Mouse (Mus musculus) small intestine, adult 2 months (tissue): ENCODE results near the gene Pla2g16. TPM values are rescaled to one million over a fixed set of nuclear protein-coding genes. Genes with fewer than 3 reads are reported as not detected.

Experiments
- H3K27ac ChIP-seq: fragments of 200-500 bp; 2 replicates; pipeline ENCODE4 v1.5.1; 2012; ENCODE audit warnings: low read depth, low read length, control low read depth, inconsistent platforms; ENCODE audit not compliant: insufficient read depth
- H3K27me3 ChIP-seq: fragments of 200-500 bp; 2 replicates; pipeline ENCODE4 v1.6.1; 2012; ENCODE audit warnings: mild to moderate bottlenecking, moderate library complexity, low read length, inconsistent platforms; ENCODE audit not compliant: control insufficient read depth, insufficient read depth
- H3K36me3 ChIP-seq: fragments of 200-500 bp; 2 replicates; pipeline ENCODE4 v1.6.1; 2012; ENCODE audit warnings: mild to moderate bottlenecking, low read length, control low read depth, inconsistent platforms; ENCODE audit not compliant: control insufficient read depth, insufficient read depth
- H3K4me1 ChIP-seq: fragments of 200-500 bp; 2 replicates; pipeline ENCODE4 v1.6.1; 2012; ENCODE audit warnings: low read length, inconsistent platforms, mixed read lengths; ENCODE audit not compliant: control insufficient read depth, insufficient read depth, insufficient read length
- H3K4me3 ChIP-seq: fragments of 200-500 bp; 2 replicates; pipeline ENCODE4 v1.5.1; 2012; ENCODE audit warnings: low read depth, mild to moderate bottlenecking, control low read depth, inconsistent platforms, low read length, moderate library complexity
- CTCF ChIP-seq: fragments of 200-500 bp; IDR thresholded peaks from 2 replicates; pipeline ENCODE4 v1.5.1; 2012; ENCODE audit warnings: low read depth, mild to moderate bottlenecking, control low read depth, inconsistent platforms, low read length, moderate library complexity, mixed read lengths; ENCODE audit not compliant: insufficient replicate concordance, insufficient read length; ENCODE audit errors: extremely low read depth
- POLR2A ChIP-seq: fragments of 200-500 bp; IDR thresholded peaks from 2 replicates; pipeline ENCODE4 v1.6.1; 2012; ENCODE audit warnings: low read depth, mild to moderate bottlenecking, control low read depth, inconsistent platforms, low read length, moderate library complexity
- WGBS: fragments of 180-500 bp; shearing (Covaris S2); methylation state at CpG from one replicate; pipeline ENCODE4 v1.1.7; 2018; 5-methylcytosine and 5-hydroxymethylcytosine counted together
- polyA plus RNA-seq: library from polyadenylated mRNA; depleted of rRNA; stranded (reverse); fragments of >200 nt; gene quantifications from 2 replicates; pipeline ENCODE4 v1.2.3, GENCODE M21; 2012

Gene Pla2g16
- polyA plus RNA-seq, 1 experiment = 23.1 TPM

- no peaks in the 10 kb centered on the region for H3K36me3 ChIP-seq
- TF ChIP-seq POLR2A = no peak
- TF ChIP-seq CTCF = no peak
- H3K4me1 ChIP-seq = no peaks in the 10 kb centered on the region
- H3K27ac ChIP-seq = no peak overlapping the region
- H3K27me3 ChIP-seq = no peaks in the 10 kb centered on the region
- no peak overlapping the region for H3K4me3 ChIP-seq
Observed at GRCm38 (mm10) chr19:7553441-7553840, 3.8 kb upstream of the Pla2g16 start.

GRCm38 (mm10) chr19:7554881-7555280 is 2.4 kb upstream of the Pla2g16 start:
- TF ChIP-seq CTCF (no peak), POLR2A (no peak)
- 53% methylated on average over 4 of the region's 4 CpGs for WGBS

GRCm38 (mm10) chr19:7556641-7557040 is 618 bp upstream of the Pla2g16 start:
- Histone ChIP-seq H3K27me3 (no peaks in the 10 kb centered on the region), H3K36me3 (no peaks in the 10 kb centered on the region), H3K27ac (no peak overlapping the region), H3K4me3 (no peak overlapping the region), H3K4me1 (peaks cover 11% of the 10 kb centered on the region)
- 100% methylated on average over 1 of the region's 1 CpGs for WGBS
- TF ChIP-seq CTCF = no peak

More at GRCm38 (mm10) chr19:7554881-7555280, 2.4 kb upstream of the Pla2g16 start:
- no peak overlapping the region for H3K27ac ChIP-seq
- peaks cover 7% of the 10 kb centered on the region; the same call in 1 of the 2 replicates for H3K4me1 ChIP-seq
- no peak overlapping the region for H3K4me3 ChIP-seq
- no peaks in the 10 kb centered on the region for H3K36me3 ChIP-seq
- H3K27me3 ChIP-seq = no peaks in the 10 kb centered on the region

GRCm38 (mm10) chr19:7557844-7558243 is 585 bp downstream of the Pla2g16 start:
- Histone ChIP-seq H3K27ac (peak overlapping the region; percentile 62), H3K4me3 (peak overlapping the region; percentile 77), H3K36me3 (no peaks in the 10 kb centered on the region), H3K4me1 (peaks cover 20% of the 10 kb centered on the region), H3K27me3 (no peaks in the 10 kb centered on the region)
- TF ChIP-seq POLR2A (no peak), CTCF (no peak)
- WGBS = 0% methylated on average over 4 of the region's 4 CpGs

GRCm38 (mm10) chr19:7558675-7559074 is 1.4 kb downstream of the Pla2g16 start:
- TF ChIP-seq POLR2A (no peak), CTCF (no peak)
- Histone ChIP-seq H3K27ac (peak overlapping the region; percentile 71), H3K4me1 (peaks cover 23% of the 10 kb centered on the region), H3K27me3 (no peaks in the 10 kb centered on the region), H3K4me3 (peak overlapping the region; percentile 77), H3K36me3 (no peaks in the 10 kb centered on the region)
- 28% methylated on average over 4 of the region's 4 CpGs for WGBS

- no peak overlapping the region for H3K4me3 ChIP-seq
Observed at GRCm38 (mm10) chr19:7559986-7560385, 2.7 kb downstream of the Pla2g16 start.

GRCm38 (mm10) chr19:7561456-7561855 is 4.2 kb downstream of the Pla2g16 start:
- Histone ChIP-seq H3K36me3 (no peaks in the 10 kb centered on the region), H3K27me3 (no peaks in the 10 kb centered on the region), H3K4me1 (peaks cover 23% of the 10 kb centered on the region), H3K4me3 (no peak overlapping the region), H3K27ac (peak overlapping the region; percentile 20; the same call in 1 of the 2 replicates)
- TF ChIP-seq POLR2A (no peak), CTCF (no peak)
- 60% methylated on average over 3 of the region's 3 CpGs for WGBS

More at GRCm38 (mm10) chr19:7559986-7560385, 2.7 kb downstream of the Pla2g16 start:
- Histone ChIP-seq H3K27me3 (no peaks in the 10 kb centered on the region), H3K36me3 (no peaks in the 10 kb centered on the region), H3K4me1 (peaks cover 23% of the 10 kb centered on the region), H3K27ac (peak overlapping the region; percentile 71)
- 26% methylated on average over 4 of the region's 4 CpGs for WGBS
- TF ChIP-seq POLR2A = no peak
- TF ChIP-seq CTCF = no peak
